Mouse (Mus musculus): ENCODE measurements around the gene Bbc3. TPM values are rescaled to one million over a fixed set of nuclear protein-coding genes. Genes with fewer than 3 reads are reported as not detected.

Bbc3 gene
- polyA plus RNA-seq, 1 experiment from 2014 or later = 13.4 TPM

GRCm38 (mm10) chr7:16326607-16326971, 18.4 kb downstream of the Bbc3 start:
- Histone ChIP-seq H3K9me3 (no peaks in the 10 kb centered on the region), H3K27me3 (replicated peaks; ENCODE audit: low read depth, poor library complexity, severe bottlenecking) (no peaks in the 10 kb centered on the region), H3K4me3 (no peak overlapping the region), H3K4me1 (peaks cover 9% of the 10 kb centered on the region), H3K36me3 (replicated peaks) (peaks cover 85% of the 10 kb centered on the region), H3K27ac (replicated peaks) (no peak overlapping the region; the same call in 1 of the 2 replicates)
- WGBS = 95% methylated on average over 2 of the region's 2 CpGs
- DNase-seq (ENCODE audit: low spot score) = no peak

DNA sequence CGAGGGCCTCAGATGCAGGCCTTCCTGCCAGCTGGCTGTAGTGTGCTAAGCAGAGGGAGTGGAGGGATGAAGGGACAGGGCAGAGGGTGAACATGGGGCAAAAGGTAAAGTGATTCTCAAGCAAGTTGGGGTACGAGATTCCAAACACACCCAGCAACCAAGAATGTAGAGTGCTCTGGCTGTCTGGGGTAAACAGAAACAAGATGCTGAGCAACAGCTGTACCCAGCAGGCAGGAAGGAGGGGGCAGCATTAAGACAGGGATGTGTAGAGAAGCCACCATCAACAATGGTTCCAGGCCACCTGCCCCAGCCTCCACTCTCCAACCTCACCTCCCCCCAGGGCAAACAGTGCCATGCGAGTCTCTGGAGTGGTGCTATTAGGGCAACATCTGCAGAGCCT, 21.0 kb downstream of the Bbc3 start:
- 87% methylated on average over 3 of the region's 3 CpGs for WGBS
- Histone ChIP-seq H3K36me3 (replicated peaks) (peaks cover 98% of the 10 kb centered on the region), H3K4me3 (no peak overlapping the region), H3K27me3 (replicated peaks; ENCODE audit: low read depth, poor library complexity, severe bottlenecking) (no peaks in the 10 kb centered on the region), H3K9me3 (no peaks in the 10 kb centered on the region), H3K4me1 (peaks cover 9% of the 10 kb centered on the region), H3K27ac (replicated peaks) (no peak overlapping the region)
- DNase-seq (ENCODE audit: low spot score) = no peak

DNA sequence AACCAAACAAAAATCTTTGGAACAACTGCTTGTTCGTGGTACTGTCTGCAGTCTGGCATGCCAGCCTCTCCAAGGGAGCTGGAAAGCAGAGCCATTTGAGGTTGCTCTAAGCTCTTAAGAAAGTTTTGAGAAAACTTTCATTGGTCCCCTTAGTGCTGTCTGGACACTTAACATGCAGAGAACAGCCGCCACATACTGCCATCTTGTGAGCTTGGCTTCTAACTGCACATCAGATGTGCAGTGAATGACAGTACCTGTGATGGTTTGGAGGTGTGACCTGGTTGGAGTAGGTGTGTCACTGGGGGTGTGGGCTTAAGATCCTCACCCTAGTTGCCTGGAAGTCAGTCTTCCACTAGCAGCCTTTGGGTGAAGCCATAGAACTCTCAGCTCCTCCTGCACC, 29.5 kb downstream of the Bbc3 start:
- Histone ChIP-seq H3K27me3 (replicated peaks; ENCODE audit: low read depth, poor library complexity, severe bottlenecking) (no peaks in the 10 kb centered on the region), H3K9me3 (no peaks in the 10 kb centered on the region), H3K4me3 (no peak overlapping the region), H3K4me1 (no peaks in the 10 kb centered on the region), H3K27ac (replicated peaks) (no peak overlapping the region), H3K36me3 (replicated peaks) (peaks cover 96% of the 10 kb centered on the region)
- WGBS = 79% methylated on average over 2 of the region's 2 CpGs
- no peak for DNase-seq (ENCODE audit: low spot score)

- no peak for DNase-seq (ENCODE audit: low spot score)
- H3K4me3 ChIP-seq = no peak overlapping the region
- no peak overlapping the region for H3K27ac ChIP-seq (replicated peaks)
- H3K4me1 ChIP-seq = no peaks in the 10 kb centered on the region
- WGBS = 93% methylated on average over 3 of the region's 3 CpGs
- no peaks in the 10 kb centered on the region for H3K9me3 ChIP-seq
- no peaks in the 10 kb centered on the region for H3K27me3 ChIP-seq (replicated peaks; ENCODE audit: low read depth, poor library complexity, severe bottlenecking)
- H3K36me3 ChIP-seq (replicated peaks) = peaks cover 95% of the 10 kb centered on the region
Observed at GRCm38 (mm10) chr7:16344598-16344997, 36.4 kb downstream of the Bbc3 start.

DNA sequence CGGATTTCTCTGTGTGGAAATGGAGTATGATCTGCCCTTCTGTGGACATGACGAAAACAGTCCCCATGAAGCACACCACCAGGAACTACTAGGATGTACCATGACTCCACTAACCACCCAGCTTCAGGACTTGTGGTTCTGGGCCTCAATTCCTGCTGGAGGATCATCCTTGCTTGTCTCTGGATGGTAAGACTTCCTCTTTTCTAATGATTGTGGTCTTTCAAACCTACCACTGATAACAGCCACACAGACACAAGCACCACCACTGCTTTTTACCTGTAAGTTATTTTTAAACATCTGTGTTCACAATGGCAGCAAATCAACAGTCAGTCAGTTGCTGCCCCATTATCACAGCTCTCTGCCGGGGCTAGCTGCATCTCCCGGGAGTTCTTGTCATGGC, 37.1 kb downstream of the Bbc3 start:
- WGBS = 91% methylated on average over 4 of the region's 4 CpGs
- Histone ChIP-seq H3K4me3 (no peak overlapping the region), H3K27ac (replicated peaks) (no peak overlapping the region), H3K36me3 (replicated peaks) (peaks cover 95% of the 10 kb centered on the region), H3K4me1 (no peaks in the 10 kb centered on the region), H3K9me3 (no peaks in the 10 kb centered on the region), H3K27me3 (replicated peaks; ENCODE audit: low read depth, poor library complexity, severe bottlenecking) (no peaks in the 10 kb centered on the region)
- DNase-seq (ENCODE audit: low spot score) = no peak

GRCm38 (mm10) chr7:16349999-16350398, 41.8 kb downstream of the Bbc3 start:
- no peak for DNase-seq (ENCODE audit: low spot score)

GRCm38 (mm10) chr7:16355854-16356594, 47.8 kb downstream of the Bbc3 start:
- Histone ChIP-seq H3K9me3 (no peaks in the 10 kb centered on the region; the same call in 1 of the 2 replicates), H3K27me3 (replicated peaks; ENCODE audit: low read depth, poor library complexity, severe bottlenecking) (no peaks in the 10 kb centered on the region), H3K27ac (replicated peaks) (no peak overlapping the region), H3K4me3 (no peak overlapping the region), H3K36me3 (replicated peaks) (peaks cover 89% of the 10 kb centered on the region), H3K4me1 (no peaks in the 10 kb centered on the region)
- WGBS = 92% methylated on average over 3 of the region's 3 CpGs
- no peak for DNase-seq (ENCODE audit: low spot score)

More at GRCm38 (mm10) chr7:16349999-16350398, 41.8 kb downstream of the Bbc3 start:
- Histone ChIP-seq H3K36me3 (replicated peaks) (peaks cover 83% of the 10 kb centered on the region), H3K27me3 (replicated peaks; ENCODE audit: low read depth, poor library complexity, severe bottlenecking) (no peaks in the 10 kb centered on the region), H3K4me1 (no peaks in the 10 kb centered on the region), H3K4me3 (no peak overlapping the region), H3K9me3 (no peaks in the 10 kb centered on the region; the same call in 1 of the 2 replicates), H3K27ac (replicated peaks) (no peak overlapping the region)
- WGBS = 90% methylated on average over 5 of the region's 5 CpGs

DNA sequence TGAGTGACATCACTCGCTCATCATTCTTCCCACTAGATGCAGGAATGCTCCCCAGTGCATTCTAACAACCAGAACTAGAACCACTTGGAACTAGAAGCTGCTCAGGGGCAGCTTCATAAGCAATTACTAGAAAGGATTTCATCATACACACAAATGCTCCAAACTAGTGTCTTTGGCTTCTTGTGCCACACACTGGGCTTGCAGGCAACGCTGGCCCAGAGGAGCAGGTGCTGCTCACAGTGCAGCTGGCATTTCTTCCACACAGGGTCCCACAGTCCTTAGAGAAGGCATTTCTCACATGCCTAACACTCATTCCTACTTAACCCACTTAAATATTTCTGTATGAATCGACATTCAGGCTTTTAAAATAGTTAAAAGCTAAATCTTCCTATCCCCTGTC, 49.4 kb downstream of the Bbc3 start:
- WGBS = 94% methylated on average over 3 of the region's 3 CpGs
- no peaks in the 10 kb centered on the region for H3K4me1 ChIP-seq
- no peaks in the 10 kb centered on the region for H3K27me3 ChIP-seq (replicated peaks; ENCODE audit: low read depth, poor library complexity, severe bottlenecking)
- no peaks in the 10 kb centered on the region; the same call in 1 of the 2 replicates for H3K9me3 ChIP-seq
- no peak overlapping the region for H3K4me3 ChIP-seq
- H3K27ac ChIP-seq (replicated peaks) = no peak overlapping the region
- H3K36me3 ChIP-seq (replicated peaks) = peaks cover 89% of the 10 kb centered on the region
- DNase-seq (ENCODE audit: low spot score) = no peak

- no peak overlapping the region for H3K4me3 ChIP-seq
- peaks cover 98% of the 10 kb centered on the region for H3K36me3 ChIP-seq (replicated peaks)
- peaks cover 14% of the 10 kb centered on the region for H3K4me1 ChIP-seq
- 92% methylated on average over 1 of the region's 1 CpGs for WGBS
- H3K9me3 ChIP-seq = no peaks in the 10 kb centered on the region
- H3K27ac ChIP-seq (replicated peaks) = no peak overlapping the region; the same call in 1 of the 2 replicates
- DNase-seq (ENCODE audit: low spot score) = no peak
- no peaks in the 10 kb centered on the region for H3K27me3 ChIP-seq (replicated peaks; ENCODE audit: low read depth, poor library complexity, severe bottlenecking)
Observed at GRCm38 (mm10) chr7:16364319-16364718, 56.1 kb downstream of the Bbc3 start.

GRCm38 (mm10) chr7:16364901-16365500, 56.8 kb downstream of the Bbc3 start:
- 40% methylated on average over 4 of the region's 4 CpGs for WGBS
- DNase-seq (ENCODE audit: low spot score) = peak; percentile 22
- no peaks in the 10 kb centered on the region for H3K9me3 ChIP-seq
- no peak overlapping the region for H3K4me3 ChIP-seq
- H3K4me1 ChIP-seq = peaks cover 14% of the 10 kb centered on the region
- H3K27ac ChIP-seq (replicated peaks) = no peak overlapping the region
- peaks cover 98% of the 10 kb centered on the region for H3K36me3 ChIP-seq (replicated peaks)
- no peaks in the 10 kb centered on the region for H3K27me3 ChIP-seq (replicated peaks; ENCODE audit: low read depth, poor library complexity, severe bottlenecking)

GRCm38 (mm10) chr7:16366133-16366646, 58.0 kb downstream of the Bbc3 start:
- Histone ChIP-seq H3K4me3 (no peak overlapping the region), H3K36me3 (replicated peaks) (peaks cover 98% of the 10 kb centered on the region), H3K27me3 (replicated peaks; ENCODE audit: low read depth, poor library complexity, severe bottlenecking) (no peaks in the 10 kb centered on the region), H3K4me1 (peaks cover 14% of the 10 kb centered on the region), H3K9me3 (no peaks in the 10 kb centered on the region), H3K27ac (replicated peaks) (no peak overlapping the region)
- WGBS = 73% methylated on average over 10 of the region's 10 CpGs
- no peak for DNase-seq (ENCODE audit: low spot score)

GRCm38 (mm10) chr7:16366669-16367068, 58.5 kb downstream of the Bbc3 start:
- Histone ChIP-seq H3K36me3 (replicated peaks) (peaks cover 97% of the 10 kb centered on the region), H3K9me3 (no peaks in the 10 kb centered on the region), H3K4me3 (no peak overlapping the region), H3K4me1 (peaks cover 14% of the 10 kb centered on the region), H3K27ac (replicated peaks) (no peak overlapping the region), H3K27me3 (replicated peaks; ENCODE audit: low read depth, poor library complexity, severe bottlenecking) (no peaks in the 10 kb centered on the region)
- no peak for DNase-seq (ENCODE audit: low spot score)
- WGBS = 76% methylated on average over 4 of the region's 4 CpGs
